Mouse (Mus musculus) liver, embryonic 11.5 days (tissue): Measurements from ENCODE around the gene Brpf1. TPM values are rescaled to one million over a fixed set of nuclear protein-coding genes. Genes with fewer than 3 reads are reported as not detected.

Experiments used
- ATAC-seq: fragments of 200-750 bp; cut with Nextera tagmentation; replicated peaks from 2 replicates; pipeline ENCODE4 v1.8.0; 2017; ENCODE audit warnings: moderate number of reproducible peaks, mild to moderate bottlenecking, moderate TSS enrichment, moderate library complexity; ENCODE audit not compliant: low FRiP score
- DNase-seq: peaks from one replicate; pipeline ENCODE4 v3.0.0-alpha.2; 2017; ENCODE audit warnings: low spot score
- H3K27ac ChIP-seq: fragments of 300-500 bp; sonication (generic); 2 replicates; pipeline ENCODE4 v1.5.1; 2014; ENCODE audit warnings: mild to moderate bottlenecking, low read depth, low read length, control low read depth
- H3K27me3 ChIP-seq: fragments of 300-500 bp; sonication (generic); replicated peaks from 2 replicates; pipeline ENCODE4 v1.6.1; 2014; ENCODE audit warnings: low read length, mixed read lengths; ENCODE audit not compliant: control insufficient read depth, insufficient read depth
- H3K36me3 ChIP-seq: fragments of 300-500 bp; sonication (generic); 2 replicates; pipeline ENCODE4 v1.6.1; 2014; ENCODE audit warnings: mild to moderate bottlenecking, low read length, moderate library complexity, mixed read lengths; ENCODE audit not compliant: control insufficient read depth, insufficient read depth
- H3K4me1 ChIP-seq: fragments of 300-500 bp; sonication (generic); replicated peaks from 2 replicates; pipeline ENCODE4 v1.6.1; 2014; ENCODE audit warnings: low read length, mixed read lengths; ENCODE audit not compliant: control insufficient read depth, insufficient read depth
- H3K4me2 ChIP-seq: fragments of 300-500 bp; sonication (generic); 2 replicates; pipeline ENCODE4 v1.6.1; 2014; ENCODE audit warnings: mild to moderate bottlenecking, control low read depth, moderate library complexity
- H3K4me3 ChIP-seq: fragments of 300-500 bp; sonication (generic); 2 replicates; pipeline ENCODE4 v1.5.1; 2014; ENCODE audit warnings: low read depth, low read length, control low read depth
- H3K9ac ChIP-seq: fragments of 300-500 bp; sonication (generic); 2 replicates; pipeline ENCODE4 v1.6.1; 2014; ENCODE audit warnings: low read depth, low read length, control low read depth
- H3K9me3 ChIP-seq: fragments of 300-500 bp; sonication (generic); 2 replicates; pipeline ENCODE4 v1.6.1; 2016; ENCODE audit warnings: low read length, inconsistent platforms, mixed read lengths; ENCODE audit not compliant: control insufficient read depth
- WGBS: fragments of 180-500 bp; shearing (Covaris S2); extraction: QIAGEN DNeasy Blood & Tissue Kit; methylation state at CpG from one replicate; pipeline ENCODE4 v1.1.7; 2014; 5-methylcytosine and 5-hydroxymethylcytosine counted together
- polyA plus RNA-seq: library from polyadenylated mRNA; unstranded; fragments of >200 nt; fragmentation: Nextera tagmentation; extraction: Ambion mirVana; gene quantifications from 2 replicates; pipeline ENCODE4 v1.2.1, GENCODE M21; 2014

Brpf1 gene
- polyA plus RNA-seq, 1 experiment from 2014 or later = 22.0 TPM

DNA sequence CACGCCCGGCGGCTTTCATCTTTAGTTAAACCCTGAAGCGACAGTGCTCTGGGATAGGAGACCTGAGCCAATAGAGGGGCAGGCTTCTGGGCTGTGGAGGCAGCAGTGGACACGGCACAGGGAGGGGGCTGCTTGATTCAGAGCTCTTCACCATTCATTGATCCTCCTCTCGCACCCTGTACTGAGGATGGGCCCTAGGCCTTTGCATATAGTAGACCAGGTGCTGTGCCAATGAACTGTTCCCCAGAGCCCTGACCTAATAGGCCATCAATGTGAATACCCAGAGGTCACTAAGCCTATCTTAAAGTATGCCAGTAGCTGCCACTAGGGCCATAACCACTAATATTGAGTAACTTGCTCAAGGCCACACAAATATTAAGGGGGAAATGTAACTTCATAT is 25.3 kb upstream of the Brpf1 start:
- H3K4me2 ChIP-seq = no peak overlapping the region
- H3K27ac ChIP-seq = no peak overlapping the region
- WGBS = 58% methylated on average over 6 of the region's 6 CpGs
- peaks cover 36% of the 10 kb centered on the region for H3K27me3 ChIP-seq
- no peak overlapping the region for H3K4me3 ChIP-seq
- ATAC-seq = peak; percentile 37; the same call in 1 of the 2 replicates
- H3K9ac ChIP-seq = no peak overlapping the region
- no peaks in the 10 kb centered on the region for H3K4me1 ChIP-seq
- no peaks in the 10 kb centered on the region for H3K9me3 ChIP-seq
- no peak for DNase-seq
- peaks cover 2% of the 10 kb centered on the region; the same call in 1 of the 2 replicates for H3K36me3 ChIP-seq

DNA sequence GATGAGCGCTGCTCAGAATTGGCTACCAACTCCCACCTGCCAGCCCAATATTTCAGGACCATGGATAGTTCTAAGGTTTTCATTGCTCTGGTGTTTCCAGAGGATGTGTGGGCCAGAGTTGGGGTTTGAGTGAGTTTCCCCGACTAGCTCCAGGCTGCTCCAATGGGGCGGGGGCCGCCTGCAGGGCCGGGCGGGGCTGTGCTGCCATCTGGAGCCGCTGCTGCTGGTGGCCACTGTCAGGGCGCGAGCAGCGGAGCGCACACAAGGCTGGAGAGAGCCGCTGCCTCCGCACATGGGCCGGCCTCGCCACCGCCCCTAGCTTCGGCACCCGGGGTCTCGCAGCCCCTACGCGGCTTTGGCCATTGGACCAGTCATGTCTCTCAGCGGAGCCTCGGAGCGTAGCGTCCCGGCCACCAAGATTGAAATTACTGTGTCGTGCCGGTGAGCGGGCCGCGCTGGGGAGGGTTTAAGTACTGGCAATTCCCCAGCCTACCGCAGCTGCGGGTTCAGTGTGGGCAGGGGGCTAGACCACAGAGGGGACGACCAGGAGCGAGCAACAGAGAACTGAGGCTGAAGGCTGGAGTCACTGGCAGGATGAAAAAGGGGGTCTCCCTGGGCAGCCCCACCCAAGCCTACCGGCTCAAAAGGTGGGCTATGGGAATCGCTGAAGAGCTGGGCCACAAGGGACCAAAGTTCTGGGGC is 24.7 kb upstream of the Brpf1 start, which contains the start of gene Cpne9:
TSS of gene Cpne9 (plus strand) at position 207 of the 702 bp plus-strand sequence.
- H3K36me3 ChIP-seq = peaks cover 2% of the 10 kb centered on the region; the same call in 1 of the 2 replicates
- no peak within 1 kb of the TSS for H3K27ac ChIP-seq
- ATAC-seq = peak; percentile 48; the same call in 1 of the 2 replicates
- H3K9ac ChIP-seq = no peak within 1 kb of the TSS
- 2% methylated on average over 37 of the region's 37 CpGs for WGBS
- H3K9me3 ChIP-seq = no peaks in the 10 kb centered on the region
- H3K4me3 ChIP-seq = no peak within 1 kb of the TSS
- peak within 1 kb of the TSS; percentile 29; the same call in 1 of the 2 replicates for H3K4me2 ChIP-seq
- peaks cover 36% of the 10 kb centered on the region for H3K27me3 ChIP-seq
- H3K4me1 ChIP-seq = no peaks in the 10 kb centered on the region
- DNase-seq = peak; percentile 54

DNA sequence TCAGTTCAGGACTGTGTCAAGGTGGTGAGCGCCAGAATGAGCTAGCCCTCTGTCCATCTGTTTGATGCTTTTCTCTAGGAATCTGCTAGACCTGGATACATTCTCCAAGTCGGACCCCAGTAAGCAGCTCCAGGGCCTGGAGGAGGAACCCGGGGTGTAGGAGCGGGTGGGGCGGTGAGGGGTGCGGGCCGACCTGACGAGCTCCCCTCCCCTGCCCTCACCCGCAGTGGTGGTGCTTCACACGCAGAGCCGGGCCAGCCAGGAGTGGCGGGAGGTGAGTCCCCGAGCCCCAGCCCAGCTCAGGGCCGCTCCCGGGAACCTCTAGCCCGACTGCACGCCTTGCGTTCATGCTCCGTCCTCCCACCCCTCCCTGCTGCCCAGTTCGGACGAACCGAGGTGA is 24.0 kb upstream of the Brpf1 start:
- no peak overlapping the region for H3K9ac ChIP-seq
- H3K27me3 ChIP-seq = peaks cover 36% of the 10 kb centered on the region
- H3K9me3 ChIP-seq = no peaks in the 10 kb centered on the region
- WGBS = 6% methylated on average over 22 of the region's 22 CpGs
- H3K27ac ChIP-seq = no peak overlapping the region
- no peak overlapping the region for H3K4me2 ChIP-seq
- peaks cover 2% of the 10 kb centered on the region; the same call in 1 of the 2 replicates for H3K36me3 ChIP-seq
- no peak for ATAC-seq
- no peak overlapping the region for H3K4me3 ChIP-seq
- no peak for DNase-seq
- H3K4me1 ChIP-seq = no peaks in the 10 kb centered on the region

- DNase-seq (no peak), ATAC-seq (no peak; the same call in 1 of the 2 replicates)
- Histone ChIP-seq H3K27ac (no peak overlapping the region), H3K9ac (no peak overlapping the region), H3K27me3 (peaks cover 36% of the 10 kb centered on the region), H3K9me3 (no peaks in the 10 kb centered on the region), H3K4me2 (no peak overlapping the region), H3K4me1 (no peaks in the 10 kb centered on the region), H3K4me3 (no peak overlapping the region), H3K36me3 (peaks cover 2% of the 10 kb centered on the region; the same call in 1 of the 2 replicates)
- WGBS = 11% methylated on average over 6 of the region's 6 CpGs
Observed at GRCm38 (mm10) chr6:113283500-113283899, 23.4 kb upstream of the Brpf1 start.

GRCm38 (mm10) chr6:113284931-113285330 is 22.0 kb upstream of the Brpf1 start:
- 68% methylated on average over 3 of the region's 3 CpGs for WGBS
- Histone ChIP-seq H3K9me3 (no peaks in the 10 kb centered on the region), H3K4me1 (no peaks in the 10 kb centered on the region), H3K27me3 (peaks cover 36% of the 10 kb centered on the region), H3K36me3 (peaks cover 2% of the 10 kb centered on the region; the same call in 1 of the 2 replicates), H3K27ac (no peak overlapping the region), H3K9ac (no peak overlapping the region), H3K4me2 (no peak overlapping the region), H3K4me3 (no peak overlapping the region)
- ATAC-seq (no peak), DNase-seq (no peak)

GRCm38 (mm10) chr6:113286316-113286715 is 20.6 kb upstream of the Brpf1 start:
- no peaks in the 10 kb centered on the region for H3K9me3 ChIP-seq
- no peak overlapping the region for H3K9ac ChIP-seq
- no peaks in the 10 kb centered on the region for H3K4me1 ChIP-seq
- no peak overlapping the region for H3K4me3 ChIP-seq
- H3K36me3 ChIP-seq = no peaks in the 10 kb centered on the region
- H3K27me3 ChIP-seq = peaks cover 36% of the 10 kb centered on the region
- 46% methylated on average over 1 of the region's 1 CpGs for WGBS
- no peak overlapping the region for H3K27ac ChIP-seq
- ATAC-seq (no peak), DNase-seq (no peak)
- H3K4me2 ChIP-seq = no peak overlapping the region

DNA sequence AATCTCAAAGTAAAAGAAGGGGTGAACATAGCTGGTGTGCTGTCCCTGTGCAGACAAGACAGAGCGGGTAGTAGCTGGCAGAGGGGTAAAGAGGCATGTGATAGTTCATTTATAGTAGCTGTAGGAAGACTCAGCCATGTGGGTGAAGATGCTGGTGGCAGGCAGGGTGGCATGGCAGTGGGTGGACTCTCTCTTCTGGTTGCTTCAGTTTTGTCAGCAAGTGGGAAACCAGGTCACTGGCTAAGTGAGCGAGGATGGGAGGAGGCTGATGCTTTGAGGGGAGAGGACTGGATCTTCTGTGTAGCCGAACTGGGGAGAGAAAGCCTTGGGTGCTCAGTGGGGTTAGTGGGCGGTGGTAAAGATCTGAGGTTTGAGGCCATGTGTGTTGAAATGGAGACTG is 19.7 kb upstream of the Brpf1 start:
- Histone ChIP-seq H3K9ac (no peak overlapping the region), H3K4me2 (no peak overlapping the region), H3K27me3 (peaks cover 28% of the 10 kb centered on the region), H3K4me1 (no peaks in the 10 kb centered on the region), H3K4me3 (no peak overlapping the region), H3K36me3 (no peaks in the 10 kb centered on the region), H3K27ac (no peak overlapping the region), H3K9me3 (no peaks in the 10 kb centered on the region)
- 61% methylated on average over 4 of the region's 4 CpGs for WGBS
- ATAC-seq = no peak
- no peak for DNase-seq

DNA sequence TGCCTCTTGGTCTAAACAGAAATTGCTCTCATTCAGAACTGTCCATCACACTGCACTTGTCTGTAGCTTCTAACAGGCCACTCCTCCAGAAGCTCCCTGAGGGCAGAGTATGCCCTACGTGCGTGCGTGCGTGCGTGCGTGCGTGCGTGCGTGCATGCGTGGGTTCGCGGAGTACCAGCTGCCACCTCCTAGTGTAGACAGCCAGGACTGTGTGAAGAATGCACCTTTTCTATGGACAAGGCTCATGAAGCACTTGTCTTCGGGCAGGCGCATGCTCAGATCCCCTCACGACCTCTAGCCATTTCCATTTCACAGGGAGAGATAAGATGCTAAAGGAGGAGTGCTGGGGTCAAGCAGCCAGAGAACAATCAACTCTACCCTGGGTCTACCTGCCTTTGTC is 17.6 kb upstream of the Brpf1 start:
- H3K9me3 ChIP-seq = no peaks in the 10 kb centered on the region
- no peak overlapping the region for H3K27ac ChIP-seq
- H3K36me3 ChIP-seq = no peaks in the 10 kb centered on the region
- H3K4me2 ChIP-seq = no peak overlapping the region
- H3K4me3 ChIP-seq = no peak overlapping the region
- WGBS = 89% methylated on average over 15 of the region's 15 CpGs
- H3K9ac ChIP-seq = no peak overlapping the region
- DNase-seq (no peak), ATAC-seq (no peak)
- no peaks in the 10 kb centered on the region for H3K4me1 ChIP-seq
- H3K27me3 ChIP-seq = peaks cover 7% of the 10 kb centered on the region

DNA sequence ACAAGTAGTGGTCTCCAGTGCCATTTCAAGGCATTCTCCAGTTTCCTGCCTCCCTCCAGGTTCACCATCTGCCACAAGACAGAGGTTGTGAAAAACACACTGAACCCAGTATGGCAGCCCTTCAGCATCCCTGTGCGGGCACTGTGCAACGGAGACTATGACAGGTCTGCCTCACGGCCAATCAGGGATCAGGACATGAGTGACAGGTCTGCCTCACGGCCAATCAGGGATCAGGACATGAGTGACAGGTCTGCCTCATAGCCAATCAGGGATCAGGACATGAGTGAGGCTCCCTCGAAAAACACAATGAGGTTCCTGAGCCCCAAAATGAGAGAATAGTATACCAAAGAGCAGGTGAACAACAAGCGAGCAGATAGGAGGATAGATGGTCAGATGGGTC is 16.6 kb upstream of the Brpf1 start:
- Histone ChIP-seq H3K4me3 (no peak overlapping the region), H3K36me3 (no peaks in the 10 kb centered on the region), H3K9ac (no peak overlapping the region), H3K9me3 (no peaks in the 10 kb centered on the region), H3K4me2 (no peak overlapping the region), H3K27ac (no peak overlapping the region), H3K27me3 (no peaks in the 10 kb centered on the region), H3K4me1 (no peaks in the 10 kb centered on the region)
- no peak for DNase-seq
- ATAC-seq = no peak
- 65% methylated on average over 6 of the region's 6 CpGs for WGBS
